Mouse (Mus musculus) intestine, embryonic 16.5 days (tissue): ENCODE data around the gene Grik3. TPM values are rescaled to one million over a fixed set of nuclear protein-coding genes. Genes with fewer than 3 reads are reported as not detected.

Experiments
- ATAC-seq: fragments of 200-750 bp; cut with Nextera tagmentation; 2 replicates; pipeline ENCODE4 v1.8.0; 2017; ENCODE audit warnings: moderate TSS enrichment, moderate library complexity
- H3K27ac ChIP-seq: fragments of 300-500 bp; sonication (generic); 2 replicates; pipeline ENCODE4 v1.5.1; 2014; ENCODE audit warnings: mild to moderate bottlenecking, low read length
- H3K27me3 ChIP-seq: fragments of 300-500 bp; sonication (generic); replicated peaks from 2 replicates; pipeline ENCODE4 v1.6.1; 2014; ENCODE audit warnings: low read length, control low read depth, mixed read lengths; ENCODE audit not compliant: control insufficient read depth, insufficient read depth
- H3K36me3 ChIP-seq: fragments of 300-500 bp; sonication (generic); 2 replicates; pipeline ENCODE4 v1.6.1; 2014; ENCODE audit warnings: low read length, control low read depth; ENCODE audit not compliant: control insufficient read depth, insufficient read depth
- H3K4me1 ChIP-seq: fragments of 300-500 bp; sonication (generic); 2 replicates; pipeline ENCODE4 v1.6.1; 2014; ENCODE audit warnings: low read length, control low read depth, mixed read lengths; ENCODE audit not compliant: control insufficient read depth, insufficient read depth
- H3K4me2 ChIP-seq: fragments of 300-500 bp; sonication (generic); 2 replicates; pipeline ENCODE4 v1.6.1; 2014; ENCODE audit warnings: low read depth, low read length, control low read depth
- H3K4me3 ChIP-seq: fragments of 300-500 bp; sonication (generic); 2 replicates; pipeline ENCODE4 v1.5.1; 2014; ENCODE audit warnings: mild to moderate bottlenecking, low read length
- H3K9ac ChIP-seq: fragments of 300-500 bp; sonication (generic); 2 replicates; pipeline ENCODE4 v1.6.1; 2014; ENCODE audit warnings: low read depth, low read length
- H3K9me3 ChIP-seq: fragments of 300-500 bp; sonication (generic); 2 replicates; pipeline ENCODE4 v1.6.1; 2016; ENCODE audit warnings: low read length, control low read depth; ENCODE audit not compliant: control insufficient read depth
- WGBS: fragments of 180-500 bp; shearing (Covaris S2); extraction: QIAGEN DNeasy Blood & Tissue Kit; methylation state at CpG from one replicate; pipeline ENCODE4 v1.1.7; 2014; 5-methylcytosine and 5-hydroxymethylcytosine counted together
- polyA plus RNA-seq: library from polyadenylated mRNA; unstranded; fragments of >200 nt; fragmentation: Nextera tagmentation; extraction: Ambion mirVana; gene quantifications from 2 replicates; pipeline ENCODE4 v1.2.1, GENCODE M21; 2015

The Grik3 gene
- polyA plus RNA-seq, 1 experiment from 2014 or later: 0.16 TPM

DNA sequence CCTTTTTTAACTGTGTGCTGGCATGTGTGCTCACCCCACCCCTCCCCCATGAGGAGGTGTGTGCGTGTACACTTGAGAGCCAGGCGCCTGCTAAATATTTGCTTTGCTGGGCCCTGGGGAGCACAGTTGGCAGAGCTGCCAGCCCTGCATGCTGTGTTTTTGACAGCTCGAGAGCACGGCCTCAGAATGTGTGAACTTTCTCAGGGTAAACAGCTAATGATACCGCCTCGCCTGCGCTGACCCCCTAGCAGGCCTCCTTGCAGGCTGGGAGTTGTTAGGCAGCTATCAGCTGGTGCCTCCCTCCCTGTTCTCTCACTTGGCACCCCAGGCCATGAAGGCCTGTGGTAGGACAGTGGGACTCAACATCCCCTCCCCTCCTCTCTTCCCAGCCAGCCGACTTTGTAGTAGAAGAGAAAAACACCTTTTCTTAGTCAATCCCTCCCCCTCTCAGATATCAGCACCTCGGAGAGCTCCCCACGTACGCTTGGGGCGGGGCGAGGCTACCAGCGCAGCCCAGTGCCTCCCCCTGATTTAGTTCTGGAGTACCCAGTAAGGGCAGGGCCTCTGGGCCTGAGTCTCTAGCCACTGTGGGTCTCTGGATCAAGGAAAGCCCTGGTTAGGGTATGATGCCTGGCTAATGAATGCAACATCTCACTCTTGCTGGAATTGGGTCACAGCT is 99.9 kb downstream of the Grik3 start:
- no peaks in the 10 kb centered on the region for H3K27me3 ChIP-seq
- H3K4me2 ChIP-seq: no peak overlapping the region
- no peak overlapping the region for H3K4me3 ChIP-seq
- H3K9me3 ChIP-seq: no peaks in the 10 kb centered on the region
- H3K27ac ChIP-seq: no peak overlapping the region
- no peak overlapping the region for H3K9ac ChIP-seq
- WGBS: 4% methylated on average over 14 of the region's 14 CpGs
- no peaks in the 10 kb centered on the region for H3K36me3 ChIP-seq
- no peaks in the 10 kb centered on the region for H3K4me1 ChIP-seq
- peak; percentile 64 for ATAC-seq

- no peaks in the 10 kb centered on the region for H3K4me1 ChIP-seq
- H3K27ac ChIP-seq: no peak overlapping the region
- H3K9ac ChIP-seq: no peak overlapping the region
- ATAC-seq: no peak
- no peaks in the 10 kb centered on the region for H3K27me3 ChIP-seq
- no peak overlapping the region for H3K4me3 ChIP-seq
- no peak overlapping the region for H3K4me2 ChIP-seq
- no peaks in the 10 kb centered on the region for H3K9me3 ChIP-seq
- H3K36me3 ChIP-seq: no peaks in the 10 kb centered on the region
- 32% methylated on average over 4 of the region's 4 CpGs for WGBS
Measured at GRCm38 (mm10) chr4:125592663-125593062, 102.2 kb downstream of the Grik3 start.

GRCm38 (mm10) chr4:125595011-125595410 is 104.5 kb downstream of the Grik3 start:
- WGBS: 78% methylated on average over 9 of the region's 9 CpGs

DNA sequence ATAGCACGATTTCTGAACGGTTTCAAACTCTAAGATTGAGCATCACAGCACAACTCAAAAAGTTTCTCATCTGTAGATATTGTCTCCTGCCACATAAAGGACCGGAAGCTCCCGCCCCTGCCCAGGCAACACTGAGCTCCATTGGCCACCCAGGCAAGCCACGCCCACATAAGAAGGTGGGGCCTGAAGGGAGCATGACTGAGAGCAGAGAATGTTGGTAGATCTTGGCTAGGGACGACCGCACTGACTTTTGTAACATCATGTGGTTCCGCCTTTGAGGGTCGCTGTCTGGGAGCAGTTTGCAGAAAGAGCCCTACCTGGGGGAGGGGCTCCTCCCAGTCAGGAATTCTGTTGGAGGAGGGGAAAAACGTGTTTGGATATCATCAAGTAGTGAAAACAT is 108.2 kb downstream of the Grik3 start:
- no peaks in the 10 kb centered on the region for H3K4me1 ChIP-seq
- H3K4me2 ChIP-seq: no peak overlapping the region
- ATAC-seq: no peak
- H3K9ac ChIP-seq: no peak overlapping the region
- 41% methylated on average over 10 of the region's 10 CpGs for WGBS
- 0 out of 2 replicates have a peak, but pooled peaks cover 2% of the 10 kb centered on the region for H3K27me3 ChIP-seq
- no peak overlapping the region for H3K27ac ChIP-seq
- no peaks in the 10 kb centered on the region for H3K9me3 ChIP-seq
- no peak overlapping the region for H3K4me3 ChIP-seq
- H3K36me3 ChIP-seq: no peaks in the 10 kb centered on the region

More at GRCm38 (mm10) chr4:125595011-125595410, 104.5 kb downstream of the Grik3 start:
- no peaks in the 10 kb centered on the region for H3K4me1 ChIP-seq
- H3K27ac ChIP-seq: no peak overlapping the region
- H3K36me3 ChIP-seq: no peaks in the 10 kb centered on the region
- H3K9me3 ChIP-seq: no peaks in the 10 kb centered on the region
- H3K4me3 ChIP-seq: no peak overlapping the region
- H3K9ac ChIP-seq: no peak overlapping the region
- H3K27me3 ChIP-seq: 0 out of 2 replicates have a peak, but pooled peaks cover 2% of the 10 kb centered on the region
- ATAC-seq: no peak
- H3K4me2 ChIP-seq: no peak overlapping the region

DNA sequence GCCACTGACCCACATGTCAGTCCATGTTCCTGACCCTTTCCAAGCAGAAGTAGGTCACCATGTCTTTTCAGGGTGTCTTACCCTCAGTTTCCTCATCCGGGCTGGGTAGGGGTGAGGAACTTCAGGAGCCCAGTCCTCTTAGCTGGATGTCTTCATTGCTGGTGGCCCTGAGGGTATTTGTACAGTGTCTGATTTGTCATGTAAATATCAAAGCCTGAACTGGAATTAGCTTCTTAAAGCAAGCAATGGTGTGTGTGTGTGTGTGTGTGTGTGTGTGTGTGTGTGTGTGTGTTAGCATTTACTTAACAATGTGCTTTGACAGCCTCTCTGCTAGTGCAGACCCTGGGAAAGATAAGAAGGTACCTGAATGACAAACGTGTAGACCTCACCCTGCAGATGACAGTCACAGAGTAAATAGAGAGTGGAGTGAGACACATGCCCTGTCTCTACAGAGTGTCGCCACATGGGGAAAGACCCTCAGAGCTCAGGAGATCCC is 109.1 kb downstream of the Grik3 start:
- Histone ChIP-seq H3K36me3 (no peaks in the 10 kb centered on the region), H3K9ac (no peak overlapping the region), H3K4me3 (no peak overlapping the region), H3K4me1 (no peaks in the 10 kb centered on the region), H3K9me3 (no peaks in the 10 kb centered on the region), H3K27me3 (0 out of 2 replicates have a peak, but pooled peaks cover 2% of the 10 kb centered on the region), H3K27ac (no peak overlapping the region), H3K4me2 (no peak overlapping the region)
- 57% methylated on average over 3 of the region's 3 CpGs for WGBS
- no peak for ATAC-seq

DNA sequence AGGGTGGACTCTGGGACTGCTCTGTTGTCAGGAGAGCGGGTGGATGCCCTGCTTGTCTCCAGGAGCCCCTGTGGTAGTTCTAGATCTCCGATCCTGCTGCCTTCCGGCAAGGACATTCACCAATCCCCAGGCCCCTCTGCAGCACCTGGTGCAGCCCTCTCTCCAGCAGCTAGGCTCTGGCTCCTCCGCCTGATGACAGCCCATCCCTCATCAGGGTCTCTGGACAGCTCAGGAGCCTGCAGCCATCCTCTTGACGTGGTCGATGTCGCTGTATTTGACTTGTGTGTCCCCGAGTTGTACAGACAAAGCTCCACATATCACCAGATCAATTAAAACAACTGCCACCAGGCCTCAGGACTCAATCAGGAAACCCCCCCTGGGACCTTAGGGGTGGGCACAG is 110.1 kb downstream of the Grik3 start:
- Histone ChIP-seq H3K9ac (no peak overlapping the region), H3K27me3 (0 out of 2 replicates have a peak, but pooled peaks cover 2% of the 10 kb centered on the region), H3K27ac (no peak overlapping the region), H3K4me2 (no peak overlapping the region), H3K36me3 (no peaks in the 10 kb centered on the region), H3K4me3 (no peak overlapping the region), H3K4me1 (no peaks in the 10 kb centered on the region), H3K9me3 (no peaks in the 10 kb centered on the region)
- ATAC-seq: no peak
- 58% methylated on average over 8 of the region's 8 CpGs for WGBS

- no peak overlapping the region for H3K27ac ChIP-seq
- H3K9ac ChIP-seq: no peak overlapping the region
- H3K4me3 ChIP-seq: no peak overlapping the region
- H3K4me2 ChIP-seq: no peak overlapping the region
- WGBS: 36% methylated on average over 3 of the region's 3 CpGs
- 0 out of 2 replicates have a peak, but pooled peaks cover 2% of the 10 kb centered on the region for H3K27me3 ChIP-seq
- no peaks in the 10 kb centered on the region for H3K9me3 ChIP-seq
- H3K4me1 ChIP-seq: no peaks in the 10 kb centered on the region
- H3K36me3 ChIP-seq: no peaks in the 10 kb centered on the region
- ATAC-seq: no peak
Measured at GRCm38 (mm10) chr4:125601301-125601700, 110.8 kb downstream of the Grik3 start.

DNA sequence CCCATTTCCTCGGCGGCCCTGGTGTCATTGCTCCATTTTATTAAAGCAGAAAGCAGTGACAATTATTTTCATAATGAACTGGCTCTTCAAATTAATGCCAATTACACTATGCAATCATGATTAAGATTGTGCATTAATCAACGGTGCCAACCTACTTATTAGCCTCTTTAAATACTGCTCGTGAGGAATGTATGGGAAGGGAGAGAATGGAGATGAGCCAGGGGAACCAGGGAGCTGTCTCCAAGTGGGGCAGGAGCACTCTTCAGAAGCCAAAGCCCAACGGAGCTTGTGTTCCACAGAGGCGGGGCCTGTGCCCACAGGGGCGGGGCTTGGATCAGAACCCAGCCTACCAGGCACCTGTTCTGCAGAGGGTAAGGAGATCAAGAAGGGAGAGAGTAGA is 114.0 kb downstream of the Grik3 start:
- H3K9me3 ChIP-seq: no peaks in the 10 kb centered on the region
- H3K4me1 ChIP-seq: no peaks in the 10 kb centered on the region
- H3K36me3 ChIP-seq: no peaks in the 10 kb centered on the region
- H3K4me3 ChIP-seq: no peak overlapping the region
- 62% methylated on average over 7 of the region's 7 CpGs for WGBS
- no peak for ATAC-seq
- H3K4me2 ChIP-seq: no peak overlapping the region
- H3K9ac ChIP-seq: no peak overlapping the region
- H3K27me3 ChIP-seq: 0 out of 2 replicates have a peak, but pooled peaks cover 2% of the 10 kb centered on the region
- H3K27ac ChIP-seq: no peak overlapping the region

- no peak for ATAC-seq
- Histone ChIP-seq H3K9ac (no peak overlapping the region), H3K9me3 (no peaks in the 10 kb centered on the region), H3K4me1 (no peaks in the 10 kb centered on the region), H3K36me3 (no peaks in the 10 kb centered on the region), H3K4me3 (no peak overlapping the region), H3K27me3 (no peaks in the 10 kb centered on the region), H3K4me2 (no peak overlapping the region), H3K27ac (no peak overlapping the region)
- WGBS: 75% methylated on average over 6 of the region's 6 CpGs
Measured at GRCm38 (mm10) chr4:125606147-125606546, 115.6 kb downstream of the Grik3 start.
